Mouse (Mus musculus) embryonic facial prominence, embryonic 12.5 days (tissue): ENCODE data around the gene Pbx4. TPM values are rescaled to one million over a fixed set of nuclear protein-coding genes. Genes with fewer than 3 reads are reported as not detected.

Source experiments
- ATAC-seq: fragments of 200-750 bp; cut with Nextera tagmentation; 2 replicates; pipeline ENCODE4 v1.8.0; 2017; ENCODE audit not compliant: insufficient number of reproducible peaks, insufficient read depth, low FRiP score, low TSS enrichment
- H3K27ac ChIP-seq: fragments of 300-500 bp; sonication (generic); 2 replicates; pipeline ENCODE4 v1.5.1; 2016; ENCODE audit warnings: mild to moderate bottlenecking
- H3K27me3 ChIP-seq: fragments of 300-500 bp; sonication (generic); 2 replicates; pipeline ENCODE4 v1.6.1; 2016; ENCODE audit warnings: mild to moderate bottlenecking, moderate library complexity
- H3K36me3 ChIP-seq: fragments of 300-500 bp; sonication (generic); 2 replicates; pipeline ENCODE4 v1.6.1; 2016; ENCODE audit warnings: mild to moderate bottlenecking
- H3K4me1 ChIP-seq: fragments of 300-500 bp; sonication (generic); 2 replicates; pipeline ENCODE4 v1.6.1; 2016
- H3K4me2 ChIP-seq: fragments of 300-500 bp; sonication (generic); replicated peaks from 2 replicates; pipeline ENCODE4 v1.6.1; 2016; ENCODE audit warnings: mild to moderate bottlenecking, moderate library complexity
- H3K4me3 ChIP-seq: fragments of 300-500 bp; sonication (generic); 2 replicates; pipeline ENCODE4 v1.5.1; 2016; ENCODE audit warnings: mild to moderate bottlenecking
- H3K9ac ChIP-seq: fragments of 300-500 bp; sonication (generic); 2 replicates; pipeline ENCODE4 v1.6.1; 2016; ENCODE audit warnings: mild to moderate bottlenecking, moderate library complexity
- H3K9me3 ChIP-seq: fragments of 300-500 bp; sonication (generic); 2 replicates; pipeline ENCODE4 v1.6.1; 2016; ENCODE audit warnings: mild to moderate bottlenecking, moderate library complexity
- WGBS: fragments of 180-500 bp; shearing (Covaris S2); methylation state at CpG from one replicate; pipeline ENCODE4 v1.1.7; 2016; 5-methylcytosine and 5-hydroxymethylcytosine counted together
- polyA plus RNA-seq: library from polyadenylated mRNA; unstranded; fragments of >200 nt; fragmentation: Nextera tagmentation; extraction: Ambion mirVana; gene quantifications from 2 replicates; pipeline ENCODE4 v1.2.1, GENCODE M21; 2016

Gene Pbx4
- polyA plus RNA-seq, 1 experiment from 2014 or later, result 13.4 TPM

GRCm38 (mm10) chr8:69877396-69877795, 45.1 kb downstream of the Pbx4 start:
- WGBS, result 83% methylated on average over 4 of the region's 4 CpGs
- H3K36me3 ChIP-seq, result no peaks in the 10 kb centered on the region
- H3K4me3 ChIP-seq, result no peak overlapping the region
- H3K27ac ChIP-seq, result no peak overlapping the region
- H3K9ac ChIP-seq, result no peak overlapping the region
- H3K27me3 ChIP-seq, result peaks cover 67% of the 10 kb centered on the region
- no peaks in the 10 kb centered on the region for H3K9me3 ChIP-seq
- H3K4me2 ChIP-seq, result no peak overlapping the region
- ATAC-seq, result no peak
- peaks cover 12% of the 10 kb centered on the region; the same call in 1 of the 2 replicates for H3K4me1 ChIP-seq

DNA sequence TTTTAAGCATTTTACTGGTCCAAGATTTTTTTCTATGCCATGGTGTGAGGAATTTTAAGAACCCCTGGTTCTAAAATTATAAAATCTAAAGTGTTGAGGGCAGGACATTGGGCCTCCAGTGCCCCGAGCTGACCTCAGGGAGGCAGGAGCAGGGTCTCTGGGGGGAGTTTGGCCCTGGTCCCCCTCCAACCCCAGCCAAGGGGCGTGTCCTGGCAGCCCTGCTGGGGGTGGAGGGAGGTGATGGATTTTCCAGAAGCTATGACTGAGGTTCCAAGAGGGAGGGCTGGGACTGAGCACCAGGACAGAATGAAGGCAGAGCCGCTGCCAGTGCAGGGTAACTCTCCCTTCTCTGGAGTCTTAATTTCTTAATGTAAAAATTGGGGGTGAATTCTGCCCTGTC, 45.7 kb downstream of the Pbx4 start:
- peaks cover 73% of the 10 kb centered on the region for H3K27me3 ChIP-seq
- 50% methylated on average over 3 of the region's 3 CpGs for WGBS
- H3K36me3 ChIP-seq, result no peaks in the 10 kb centered on the region
- no peak overlapping the region for H3K27ac ChIP-seq
- H3K9ac ChIP-seq, result no peak overlapping the region
- H3K9me3 ChIP-seq, result no peaks in the 10 kb centered on the region
- H3K4me1 ChIP-seq, result peaks cover 12% of the 10 kb centered on the region; the same call in 1 of the 2 replicates
- no peak overlapping the region for H3K4me3 ChIP-seq
- H3K4me2 ChIP-seq, result no peak overlapping the region
- ATAC-seq, result no peak

DNA sequence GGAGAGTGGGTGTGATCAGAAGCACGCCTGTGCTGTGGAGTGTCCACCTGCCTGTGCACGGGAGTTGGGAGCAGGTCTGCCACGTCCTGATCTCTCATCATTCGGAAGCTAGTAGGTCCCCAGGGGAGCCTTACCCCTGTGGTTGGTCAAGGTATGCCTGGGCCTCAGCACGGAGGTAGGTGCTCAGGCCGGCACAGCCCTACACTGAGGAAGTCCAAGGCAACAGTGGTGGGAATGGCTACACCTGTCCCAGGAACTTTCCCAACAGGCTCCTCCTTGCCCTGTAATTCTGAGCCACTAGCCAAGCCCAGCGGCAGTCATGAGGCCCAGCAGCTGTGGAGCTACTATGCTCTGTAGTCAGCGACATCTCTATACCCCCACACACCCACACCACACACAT, 47.4 kb downstream of the Pbx4 start:
- H3K9me3 ChIP-seq, result no peaks in the 10 kb centered on the region
- 49% methylated on average over 8 of the region's 8 CpGs for WGBS
- H3K27me3 ChIP-seq, result peaks cover 90% of the 10 kb centered on the region
- H3K4me3 ChIP-seq, result no peak overlapping the region
- no peak overlapping the region for H3K27ac ChIP-seq
- ATAC-seq, result no peak
- no peak overlapping the region for H3K4me2 ChIP-seq
- H3K36me3 ChIP-seq, result no peaks in the 10 kb centered on the region
- H3K4me1 ChIP-seq, result peaks cover 12% of the 10 kb centered on the region; the same call in 1 of the 2 replicates
- H3K9ac ChIP-seq, result no peak overlapping the region

- peak overlapping the region; percentile 39 for H3K4me3 ChIP-seq
- no peaks in the 10 kb centered on the region for H3K36me3 ChIP-seq
- no peak overlapping the region for H3K27ac ChIP-seq
- no peak overlapping the region for H3K9ac ChIP-seq
- peaks cover 97% of the 10 kb centered on the region for H3K27me3 ChIP-seq
- peaks cover 14% of the 10 kb centered on the region; the same call in 1 of the 2 replicates for H3K4me1 ChIP-seq
- 13% methylated on average over 37 of the region's 37 CpGs for WGBS
- H3K4me2 ChIP-seq, result peak overlapping the region; percentile 45
- H3K9me3 ChIP-seq, result no peaks in the 10 kb centered on the region
- ATAC-seq, result no peak
These were observed 48.5 kb downstream of the Pbx4 start for GRCm38 (mm10) chr8:69880841-69881240.

GRCm38 (mm10) chr8:69881261-69881865, 49.1 kb downstream of the Pbx4 start:
- H3K27ac ChIP-seq, result no peak overlapping the region
- H3K4me2 ChIP-seq, result peak overlapping the region; percentile 45
- H3K9ac ChIP-seq, result no peak overlapping the region

DNA sequence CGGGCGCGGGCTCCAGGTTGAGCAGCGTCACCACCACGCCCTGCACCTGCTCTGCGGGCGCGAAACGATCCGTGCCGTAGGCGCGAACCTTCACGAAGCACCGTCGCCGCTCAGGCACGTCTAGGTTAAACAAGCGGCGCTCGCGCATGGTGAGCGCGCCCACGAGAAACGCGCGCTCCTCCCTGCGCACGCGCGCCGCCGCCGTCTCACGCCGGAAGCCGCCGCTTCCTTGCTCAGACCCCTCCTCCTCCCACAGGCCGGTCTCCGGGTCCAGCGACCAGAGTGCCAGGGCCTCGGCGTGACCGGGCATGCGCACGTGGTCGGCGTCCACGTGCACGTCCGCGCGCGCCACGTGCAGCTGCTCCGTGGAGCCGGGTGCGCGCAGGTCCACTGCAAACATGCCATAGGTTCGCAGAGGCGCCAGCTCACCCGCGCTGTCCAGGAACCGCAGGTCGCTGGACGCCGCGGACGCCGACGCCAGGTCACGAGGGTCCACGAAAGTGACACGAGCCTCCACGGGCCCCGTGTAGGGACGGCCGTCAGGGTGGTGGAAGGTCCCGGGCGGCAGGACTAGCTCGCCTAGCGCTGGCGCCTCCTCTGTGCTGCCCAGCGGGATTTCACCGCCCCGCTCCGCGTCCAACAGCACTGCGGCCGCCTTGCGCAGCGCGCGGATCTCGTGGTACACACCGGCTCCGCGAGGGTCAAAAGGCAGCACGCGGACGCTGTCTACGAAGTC, 49.9 kb downstream of the Pbx4 start:
- H3K36me3 ChIP-seq, result no peaks in the 10 kb centered on the region
- no peak overlapping the region for H3K27ac ChIP-seq
- H3K4me1 ChIP-seq, result peaks cover 20% of the 10 kb centered on the region
- WGBS, result 8% methylated on average over 103 of the region's 103 CpGs
- H3K27me3 ChIP-seq, result peaks cover 97% of the 10 kb centered on the region
- H3K4me3 ChIP-seq, result peak overlapping the region; percentile 39
- no peak overlapping the region for H3K9ac ChIP-seq
- H3K4me2 ChIP-seq, result peak overlapping the region; percentile 45
- ATAC-seq, result no peak
- H3K9me3 ChIP-seq, result no peaks in the 10 kb centered on the region

More at GRCm38 (mm10) chr8:69881261-69881865, 49.1 kb downstream of the Pbx4 start:
- Histone ChIP-seq H3K27me3 (peaks cover 97% of the 10 kb centered on the region), H3K4me1 (peaks cover 15% of the 10 kb centered on the region; the same call in 1 of the 2 replicates), H3K36me3 (no peaks in the 10 kb centered on the region), H3K9me3 (no peaks in the 10 kb centered on the region), H3K4me3 (peak overlapping the region; percentile 39)
- 19% methylated on average over 79 of the region's 79 CpGs for WGBS
- ATAC-seq, result no peak

DNA sequence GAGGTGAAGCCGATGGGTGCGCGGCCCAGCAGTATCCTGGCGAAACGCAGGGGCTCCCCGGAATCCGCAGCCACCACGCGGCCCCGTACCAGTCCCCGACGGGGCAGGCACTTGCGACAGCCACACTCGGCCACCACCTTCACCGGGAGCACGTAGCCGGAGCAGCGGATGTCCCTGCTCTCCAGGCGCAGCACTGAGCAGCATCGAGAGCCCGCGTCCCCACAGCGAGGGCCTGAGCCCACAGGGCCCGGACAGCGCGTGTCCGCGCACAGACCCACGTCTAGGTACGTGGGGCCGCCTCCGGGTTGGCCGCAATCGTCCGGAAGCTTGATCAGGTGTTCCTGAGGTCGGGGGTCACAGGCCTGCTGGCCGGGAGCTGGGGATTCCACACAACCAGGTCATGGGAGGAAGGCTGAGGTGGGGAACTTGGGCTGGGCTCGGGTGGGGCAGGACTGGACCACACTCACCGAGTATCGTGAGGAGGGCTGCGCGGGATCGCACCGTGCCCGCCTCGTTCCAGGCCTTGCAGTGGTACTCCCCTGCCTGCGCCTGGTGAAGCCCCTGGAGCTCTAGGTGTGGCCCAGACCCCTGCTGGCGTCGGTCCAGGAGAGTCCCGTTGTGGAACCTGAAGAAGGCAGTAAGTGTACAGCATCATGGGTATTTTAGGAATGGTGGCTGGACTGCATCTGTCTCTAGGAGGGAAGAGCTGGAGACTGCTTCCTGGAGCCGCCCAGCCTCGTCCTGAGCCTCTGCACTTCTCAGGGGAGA, 50.7 kb downstream of the Pbx4 start:
- peak overlapping the region; percentile 39; the same call in 1 of the 2 replicates for H3K4me3 ChIP-seq
- H3K4me1 ChIP-seq, result peaks cover 29% of the 10 kb centered on the region
- no peaks in the 10 kb centered on the region for H3K9me3 ChIP-seq
- WGBS, result 12% methylated on average over 52 of the region's 52 CpGs
- H3K27me3 ChIP-seq, result peaks cover 99% of the 10 kb centered on the region
- H3K36me3 ChIP-seq, result no peaks in the 10 kb centered on the region
- peak overlapping the region; percentile 45 for H3K4me2 ChIP-seq
- H3K27ac ChIP-seq, result no peak overlapping the region
- ATAC-seq, result no peak
- H3K9ac ChIP-seq, result no peak overlapping the region

DNA sequence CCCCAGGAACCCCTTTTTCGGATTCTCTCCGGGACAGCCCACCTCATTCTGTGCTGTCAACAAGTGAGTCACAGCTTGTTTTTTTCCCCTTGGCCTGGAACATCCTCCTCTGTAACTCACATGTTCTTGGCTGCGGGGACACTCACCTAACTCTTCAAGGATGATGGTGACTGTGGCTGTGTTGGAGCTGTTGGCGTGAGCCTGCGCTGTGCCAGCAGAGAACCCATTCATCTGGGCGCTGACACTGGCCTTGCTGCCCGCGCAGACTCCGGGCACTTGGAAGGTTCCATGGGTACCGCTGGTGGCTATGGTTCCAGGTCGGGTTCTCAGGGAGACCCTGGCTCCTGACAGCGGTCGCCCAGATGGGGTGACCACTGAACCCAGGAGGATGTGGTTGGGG, 51.9 kb downstream of the Pbx4 start:
- Histone ChIP-seq H3K4me3 (no peak overlapping the region), H3K4me1 (peaks cover 38% of the 10 kb centered on the region), H3K36me3 (no peaks in the 10 kb centered on the region), H3K4me2 (no peak overlapping the region), H3K9me3 (no peaks in the 10 kb centered on the region), H3K27ac (no peak overlapping the region), H3K27me3 (peaks cover 100% of the 10 kb centered on the region), H3K9ac (no peak overlapping the region)
- WGBS, result 55% methylated on average over 13 of the region's 13 CpGs
- ATAC-seq, result no peak

- Histone ChIP-seq H3K27me3 (peaks cover 93% of the 10 kb centered on the region), H3K4me3 (peak within 1 kb of the TSS; percentile 23), H3K4me1 (peaks cover 30% of the 10 kb centered on the region), H3K36me3 (no peaks in the 10 kb centered on the region), H3K9ac (peak within 1 kb of the TSS; percentile 16; the same call in 1 of the 2 replicates), H3K27ac (no peak within 1 kb of the TSS), H3K4me2 (peak within 1 kb of the TSS; percentile 43), H3K9me3 (no peaks in the 10 kb centered on the region)
- WGBS, result under 1% methylated on average over 60 of the region's 60 CpGs
- no peak for ATAC-seq
These were observed 55.3 kb downstream of the Pbx4 start, which contains the start of gene Cilp2 for GRCm38 (mm10) chr8:69887289-69888243. Gene Cilp2, minus strand, starts transcription at chr8:69887687.

- no peak for ATAC-seq
- Histone ChIP-seq H3K27ac (no peak overlapping the region), H3K4me1 (peaks cover 30% of the 10 kb centered on the region), H3K4me3 (peak overlapping the region; percentile 23), H3K36me3 (peaks cover 7% of the 10 kb centered on the region; the same call in 1 of the 2 replicates), H3K27me3 (peaks cover 85% of the 10 kb centered on the region), H3K9ac (peak overlapping the region; percentile 7; the same call in 1 of the 2 replicates), H3K9me3 (no peaks in the 10 kb centered on the region), H3K4me2 (peak overlapping the region; percentile 43)
- 4% methylated on average over 24 of the region's 24 CpGs for WGBS
These were observed 56.1 kb downstream of the Pbx4 start for GRCm38 (mm10) chr8:69888244-69888866.
